Mouse (Mus musculus): ENCODE data around the gene Emp3.
A peak's percentile ranks its signal among the peaks of the same experiment; 100 is the strongest.
"Not testable (repeated sequence)": the region's sequence is repeated elsewhere in the genome, so short reads cannot be mapped to it uniquely, and the experiment has no call there.

Emp3 gene

DNA sequence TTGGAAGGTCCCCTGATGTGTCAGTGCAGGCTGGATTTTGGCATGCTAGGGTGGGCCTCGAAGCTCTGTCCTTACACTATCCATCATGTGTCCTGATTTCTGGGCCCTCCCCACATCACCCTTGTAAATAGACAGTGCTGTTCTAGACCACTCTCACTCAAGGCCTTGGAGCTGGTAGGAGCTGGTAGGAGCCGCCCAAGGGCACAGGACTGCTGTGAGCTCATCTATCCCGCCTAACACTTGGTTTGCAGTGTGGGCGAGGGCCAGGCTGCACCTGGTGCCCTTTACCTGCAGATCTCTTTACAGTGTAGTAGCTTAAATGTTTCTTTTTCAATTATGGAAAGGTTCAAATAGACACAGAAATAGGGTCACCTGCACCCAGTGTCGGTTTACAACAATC, 6.2 kb downstream of the Emp3 start:
- DNase-seq (ENCODE audit: low read depth), result no peak

DNA sequence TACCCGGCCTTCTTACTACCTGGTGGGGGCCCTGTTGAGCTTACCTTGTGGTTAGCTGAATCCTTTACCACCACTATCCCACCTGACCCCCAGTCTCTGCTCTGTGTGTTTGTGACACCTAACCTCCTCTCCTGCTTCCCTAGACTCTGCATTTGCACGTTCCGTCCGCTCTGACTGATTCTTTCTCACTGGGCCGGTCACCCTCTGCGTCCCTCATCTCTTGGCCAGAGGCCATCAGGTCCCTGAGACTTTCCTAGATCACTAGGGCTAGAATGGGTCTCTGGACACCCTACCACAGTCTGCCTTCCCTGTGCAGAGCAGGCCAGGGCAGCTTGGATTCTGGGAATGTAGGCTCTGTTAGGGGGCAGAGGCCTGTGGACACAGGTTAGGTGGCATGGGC, 7.1 kb downstream of the Emp3 start:
- DNase-seq (ENCODE audit: low read depth), result no peak

DNA sequence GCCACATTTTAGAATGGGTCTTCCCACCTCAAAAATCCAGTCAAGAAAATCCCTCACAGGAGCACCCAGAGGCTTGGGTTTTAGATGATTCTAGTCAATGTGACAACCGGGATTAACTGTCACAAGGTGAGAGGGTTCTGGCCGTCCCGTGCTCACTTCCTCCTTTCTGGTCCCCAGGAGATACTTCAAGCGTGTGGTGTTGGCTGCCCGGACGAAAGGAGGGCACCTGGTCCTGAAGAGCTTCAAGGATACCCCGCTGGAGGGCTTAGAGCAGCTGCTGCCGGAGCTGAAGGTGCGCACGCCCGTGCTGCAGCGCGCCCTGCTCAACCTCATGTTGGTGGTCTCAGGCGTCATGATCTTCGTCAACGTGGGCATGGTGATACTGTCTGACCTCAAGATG, 12.1 kb downstream of the Emp3 start:
- DNase-seq (ENCODE audit: low read depth), result no peak

DNA sequence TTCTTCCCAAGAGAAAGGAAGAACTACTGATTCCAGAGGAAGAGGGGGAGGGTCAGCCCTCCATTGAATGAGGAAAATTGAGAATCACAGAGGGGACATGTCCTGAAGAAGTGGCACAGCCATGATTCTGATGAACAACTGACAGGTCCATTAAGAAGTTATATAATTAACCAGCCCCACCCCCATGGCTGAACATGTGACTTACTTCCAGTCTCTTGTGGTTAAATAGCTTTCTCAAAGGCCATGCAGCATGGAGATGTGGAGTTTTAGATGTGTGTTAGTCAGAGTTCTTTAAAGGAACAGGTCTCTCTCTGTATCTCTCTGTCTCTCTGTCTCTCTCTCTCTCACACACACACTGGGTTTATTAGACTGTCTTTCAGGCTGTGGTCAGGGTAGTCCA, 12.8 kb downstream of the Emp3 start:
- DNase-seq (ENCODE audit: low read depth), result no peak

DNA sequence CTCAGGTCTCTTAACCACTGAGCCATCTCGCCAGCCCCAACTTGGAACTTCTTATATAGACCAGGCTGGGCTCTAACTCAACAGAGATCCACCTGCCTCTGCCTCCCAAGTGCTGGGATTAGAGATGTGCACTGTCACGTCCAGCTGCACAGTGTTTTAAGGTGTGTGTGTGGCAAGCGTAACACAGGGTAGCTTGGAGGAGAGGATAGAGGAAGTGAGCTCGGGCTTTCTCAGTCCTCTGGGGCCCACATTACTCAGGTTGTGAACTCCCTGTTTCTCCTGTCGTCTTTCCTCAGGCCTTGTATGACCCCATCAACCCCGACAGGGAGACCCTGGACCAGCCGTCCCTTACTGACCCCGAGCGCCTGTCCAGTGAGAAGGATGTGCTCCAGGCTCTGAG, 14.6 kb downstream of the Emp3 start:
- DNase-seq (ENCODE audit: low read depth), result no peak

DNA sequence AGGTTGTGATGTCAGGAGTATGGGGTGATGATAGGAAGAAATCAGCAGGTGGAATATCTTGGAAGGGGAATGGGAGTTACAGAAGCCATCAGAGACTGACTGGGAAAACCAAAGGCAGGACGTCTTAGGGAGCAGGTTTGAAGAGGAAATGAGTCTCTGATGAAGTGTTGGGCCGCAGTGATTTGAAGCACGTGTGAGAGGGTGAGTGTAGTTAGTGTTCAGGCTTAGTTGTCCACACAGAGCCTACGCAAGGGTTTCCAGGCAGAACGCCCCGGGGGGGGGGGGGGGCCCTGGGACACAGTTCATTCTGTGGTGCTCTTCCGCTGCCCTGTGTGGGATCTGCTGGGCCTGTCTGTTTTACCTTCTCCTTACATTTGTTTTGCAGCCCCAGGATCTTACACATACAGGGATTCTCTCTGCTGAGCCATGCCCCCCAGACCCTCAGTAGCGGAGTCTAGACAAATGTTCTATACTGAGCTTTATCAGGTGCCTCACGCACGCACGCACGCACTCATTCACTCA, 18.7 kb downstream of the Emp3 start:
- DNase-seq (ENCODE audit: low read depth), result no peak

DNA sequence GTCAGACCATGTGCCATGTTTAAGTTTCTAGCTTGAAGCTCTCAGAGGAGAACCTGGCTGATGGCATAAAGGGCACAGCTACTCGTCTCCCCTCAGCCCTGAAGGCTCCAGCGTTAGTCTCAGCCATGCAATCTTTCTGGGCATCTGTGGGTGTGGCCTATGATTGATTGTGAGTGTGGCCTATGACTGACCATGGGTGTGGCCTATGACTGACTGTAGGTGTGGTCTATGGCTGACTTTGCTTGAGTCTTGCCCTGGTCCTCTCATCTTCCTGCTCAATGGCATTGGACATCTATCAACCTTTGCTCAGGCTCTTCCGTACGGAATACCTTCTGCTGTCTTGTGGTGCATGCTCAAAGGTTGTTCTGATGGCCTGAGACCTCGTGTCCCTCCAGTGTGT, 19.6 kb downstream of the Emp3 start:
- DNase-seq (ENCODE audit: low read depth), result peak; percentile 62

DNA sequence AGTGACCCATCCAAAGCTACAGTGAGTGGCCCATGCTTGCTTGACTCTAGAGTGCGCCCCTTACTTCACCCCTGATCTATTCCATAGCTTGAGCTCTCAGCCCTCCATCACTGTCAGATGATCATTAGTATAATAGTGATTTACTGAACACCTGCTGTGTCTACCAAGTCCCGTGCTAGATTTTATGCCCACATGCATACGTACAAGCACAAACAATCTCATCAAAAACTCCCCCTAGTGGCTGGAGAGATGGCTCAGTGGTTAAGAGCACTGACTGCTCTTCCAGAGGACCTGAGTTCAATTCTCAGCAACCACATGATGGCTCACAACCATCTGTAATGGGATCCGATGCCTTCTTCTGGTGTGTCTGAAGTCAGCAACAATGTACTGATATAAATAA, 23.1 kb downstream of the Emp3 start:
- not testable (repeated sequence) for DNase-seq (ENCODE audit: low read depth)

DNA sequence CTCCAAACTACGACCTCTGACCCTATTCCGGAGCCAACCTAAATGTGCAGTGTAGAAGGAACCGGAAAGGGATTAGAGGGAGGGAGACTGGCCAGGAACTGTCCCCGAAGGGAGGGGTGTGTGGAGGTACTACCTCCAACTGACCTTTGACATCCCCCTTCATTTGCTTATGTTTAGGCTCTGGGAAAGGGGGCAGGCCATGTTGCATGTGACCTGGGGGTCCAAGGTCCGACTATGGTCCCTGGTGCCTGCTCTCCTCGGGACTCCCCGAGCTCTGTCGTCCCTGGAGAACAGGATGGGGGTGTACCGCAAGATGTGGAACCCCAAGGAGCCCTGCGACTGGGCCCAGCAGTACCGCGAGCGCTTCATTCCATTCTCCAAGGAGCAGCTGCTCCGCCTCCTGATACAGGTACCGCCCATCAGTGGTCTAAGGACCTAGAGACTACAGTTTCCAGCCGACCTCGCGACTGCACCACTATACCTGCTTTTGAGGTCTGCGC, 23.9 kb downstream of the Emp3 start:
- no peak for DNase-seq (ENCODE audit: low read depth)

DNA sequence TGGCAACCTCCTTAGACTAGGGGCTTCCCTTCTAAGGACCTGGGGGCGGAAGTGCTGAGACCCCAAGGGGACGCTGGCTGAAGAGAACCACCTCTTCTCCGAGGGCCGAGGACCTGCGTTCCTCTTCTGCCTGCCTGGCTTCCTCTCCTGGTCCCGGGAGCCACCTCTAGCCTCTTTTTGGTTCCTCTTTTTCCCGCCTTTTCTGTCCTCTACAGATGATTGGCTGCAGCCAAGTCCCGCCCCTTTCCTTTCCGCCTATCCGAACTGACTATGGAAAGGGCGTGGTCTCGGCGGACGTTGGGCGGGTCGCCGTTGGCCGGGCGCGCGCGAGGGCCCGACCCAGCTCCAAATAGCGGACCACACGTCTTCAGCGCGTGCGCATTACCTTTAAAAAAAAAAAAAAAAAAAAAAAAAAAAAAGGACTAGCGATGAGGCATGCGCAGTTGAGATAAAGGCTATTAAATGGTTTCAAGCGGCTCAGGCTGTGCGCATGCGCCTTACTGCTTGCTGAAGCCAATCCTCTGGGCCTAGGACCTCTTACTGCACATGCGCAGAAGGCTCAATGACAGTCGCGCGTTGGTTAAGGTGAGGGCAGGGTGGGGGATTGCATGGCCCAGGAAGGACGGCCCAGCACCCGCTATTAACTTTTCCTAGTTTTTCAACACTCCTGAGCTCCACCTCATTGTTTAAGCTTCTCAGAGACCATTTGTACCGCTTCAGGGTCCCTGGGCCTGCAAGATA, 24.5 kb downstream of the Emp3 start, which contains the start of the genes Syngr4 and Tmem143:
Syngr4 (minus strand) TSS at position 198 of the 741 bp plus-strand sequence.
Tmem143 (plus strand) TSS at position 425 of the 741 bp plus-strand sequence.
- DNase-seq (ENCODE audit: low read depth), result peak; percentile 99

DNA sequence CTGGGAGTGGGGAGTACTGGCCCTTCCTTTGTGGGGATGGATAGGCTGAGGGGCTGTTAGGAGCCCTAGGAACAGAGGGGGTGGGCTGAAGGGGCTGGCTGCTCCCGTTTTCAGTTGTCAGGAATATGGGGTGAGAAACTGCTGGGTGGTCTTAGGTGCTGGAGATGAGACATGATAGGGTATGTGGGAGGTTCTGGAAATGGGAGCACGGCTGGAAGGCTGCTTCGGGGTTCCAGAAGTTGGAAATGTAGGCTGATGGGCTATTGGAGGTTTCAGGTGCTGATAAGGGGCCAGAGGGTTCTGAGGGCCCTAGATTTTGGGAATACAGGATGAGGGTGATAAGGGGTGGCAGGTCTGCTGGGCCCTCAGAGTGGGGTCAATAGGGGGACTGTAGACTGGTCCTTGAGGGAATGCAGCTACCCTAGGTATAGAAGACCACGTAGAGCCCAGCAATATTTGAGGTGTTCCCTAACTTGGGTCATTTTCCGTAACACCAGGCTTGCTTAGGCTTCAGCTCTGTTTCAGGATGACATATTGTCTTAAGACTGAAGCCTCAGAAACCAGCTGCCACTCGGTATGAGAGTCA, 25.2 kb downstream of the Emp3 start:
- DNase-seq (ENCODE audit: low read depth), result no peak

DNA sequence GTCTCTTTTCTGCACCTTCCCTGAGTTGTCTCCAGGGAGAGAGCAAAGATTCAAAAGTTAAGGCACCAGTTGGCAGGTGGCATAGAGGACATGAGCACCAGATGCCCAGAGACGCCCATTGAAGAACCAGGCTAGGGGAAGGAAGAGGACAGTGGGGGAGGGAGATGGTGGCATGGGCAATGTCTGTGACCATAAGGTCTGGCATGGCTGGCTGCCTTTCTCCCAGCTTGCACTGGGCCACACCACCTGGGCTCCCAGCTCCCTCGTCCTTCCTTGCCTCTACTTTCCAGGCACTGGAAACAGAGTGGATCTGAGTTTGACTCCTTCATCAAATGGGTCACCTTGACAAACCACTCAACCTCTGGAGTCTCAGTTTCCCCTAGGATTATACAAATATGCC, 28.6 kb downstream of the Emp3 start:
- no peak for DNase-seq (ENCODE audit: low read depth)

DNA sequence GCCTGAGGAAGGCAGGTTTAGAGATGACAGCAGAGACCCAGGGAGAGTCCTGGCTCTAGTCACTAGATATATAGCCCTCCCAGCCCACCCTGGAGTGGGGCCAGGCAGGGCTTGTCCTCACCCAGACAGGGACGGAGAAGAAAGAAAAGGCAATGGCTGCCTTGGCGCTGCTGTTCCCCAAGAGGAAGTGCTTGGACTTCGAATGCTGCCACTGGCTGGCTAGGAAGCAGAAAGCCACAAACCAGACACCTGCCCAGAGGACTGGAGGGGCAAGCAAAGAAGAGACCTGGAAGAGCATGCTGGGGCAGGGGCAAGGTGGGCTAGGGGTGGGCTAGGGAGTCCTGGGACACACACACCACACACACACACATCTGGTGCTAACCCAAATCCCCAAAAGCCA, 34.0 kb downstream of the Emp3 start:
- no peak for DNase-seq (ENCODE audit: low read depth)

DNA sequence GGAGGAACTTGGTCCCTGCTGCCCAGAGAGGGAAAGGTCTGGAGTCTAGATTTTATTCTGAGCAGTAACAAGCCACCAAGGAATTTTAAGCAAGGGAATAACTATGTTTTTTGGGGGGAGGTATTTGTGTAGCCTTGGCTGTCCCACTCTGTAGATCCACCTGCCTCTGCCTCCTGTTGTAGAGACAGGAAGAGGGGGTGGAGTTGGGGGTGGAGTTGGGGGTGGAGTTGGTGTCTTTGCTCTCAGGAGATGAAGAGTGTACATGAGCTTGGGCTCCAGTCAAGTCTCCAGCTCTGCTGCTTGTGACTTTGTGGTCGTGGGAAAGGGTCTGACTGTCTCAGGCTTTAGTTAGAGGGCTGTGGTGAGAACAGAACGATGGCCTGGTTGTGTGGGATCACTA, 40.2 kb downstream of the Emp3 start:
- DNase-seq (ENCODE audit: low read depth), result no peak

DNA sequence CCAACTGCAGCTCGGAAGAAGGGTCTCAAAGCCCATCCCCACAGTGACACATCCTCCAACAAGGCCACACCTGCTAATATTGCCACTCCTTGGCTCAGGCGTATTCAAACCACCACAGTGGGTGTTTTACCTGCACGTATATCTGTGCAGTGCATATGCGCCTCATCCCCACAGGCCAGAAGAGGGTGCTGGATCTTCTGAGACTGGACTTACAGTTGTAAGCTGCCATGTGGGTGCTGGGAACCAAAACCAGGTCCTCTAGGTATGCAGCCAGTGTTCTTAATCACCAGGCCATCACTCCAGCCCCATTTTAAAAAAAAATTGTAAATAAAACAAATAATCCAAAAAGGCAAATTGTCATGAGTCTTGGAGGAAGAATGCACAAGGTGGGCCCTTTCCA, 40.7 kb downstream of the Emp3 start:
- no peak for DNase-seq (ENCODE audit: low read depth)

DNA sequence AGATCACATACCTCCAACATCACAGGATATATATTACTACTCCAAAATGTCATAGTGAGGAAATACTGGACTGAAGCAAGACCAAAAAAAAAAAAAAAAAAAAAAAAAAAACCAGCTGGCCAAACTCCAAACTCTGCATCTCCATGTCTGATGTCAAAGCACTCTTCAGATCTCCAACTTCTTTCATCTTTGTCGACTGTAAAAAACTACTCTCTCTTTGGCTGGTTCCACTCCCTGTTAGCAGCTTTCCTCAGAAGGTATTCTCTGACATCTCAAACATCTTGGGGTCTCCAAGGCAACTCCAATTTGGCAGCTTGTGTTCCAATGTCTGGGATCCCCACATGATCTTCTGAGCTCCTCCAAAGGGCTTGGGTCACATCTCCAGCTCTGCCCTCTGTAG, 42.9 kb downstream of the Emp3 start, which contains the start of gene Grin2d:
Grin2d (minus strand) TSS at position 101 of the 400 bp plus-strand sequence.
- not testable (repeated sequence) for DNase-seq (ENCODE audit: low read depth)

DNA sequence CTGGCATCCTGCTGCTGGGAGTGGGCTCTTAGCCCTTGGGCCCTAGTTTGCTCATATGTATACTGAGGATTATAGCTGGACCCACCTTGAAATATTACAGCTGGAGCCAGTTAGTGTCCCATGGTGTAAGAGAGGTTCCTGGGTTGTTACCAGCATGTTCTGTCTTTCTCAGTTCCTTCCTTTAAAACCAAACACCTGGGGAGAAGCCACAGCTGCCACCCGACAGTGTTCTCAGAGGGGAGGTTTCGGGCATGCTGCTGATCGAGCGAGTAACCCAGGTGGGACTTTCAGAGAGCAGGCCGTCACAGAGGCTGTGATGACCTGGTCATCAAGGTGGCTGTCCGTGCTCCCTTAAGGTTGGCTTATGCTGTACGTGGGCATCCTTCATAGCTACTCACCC, 44.3 kb downstream of the Emp3 start:
- DNase-seq (ENCODE audit: low read depth), result no peak

DNA sequence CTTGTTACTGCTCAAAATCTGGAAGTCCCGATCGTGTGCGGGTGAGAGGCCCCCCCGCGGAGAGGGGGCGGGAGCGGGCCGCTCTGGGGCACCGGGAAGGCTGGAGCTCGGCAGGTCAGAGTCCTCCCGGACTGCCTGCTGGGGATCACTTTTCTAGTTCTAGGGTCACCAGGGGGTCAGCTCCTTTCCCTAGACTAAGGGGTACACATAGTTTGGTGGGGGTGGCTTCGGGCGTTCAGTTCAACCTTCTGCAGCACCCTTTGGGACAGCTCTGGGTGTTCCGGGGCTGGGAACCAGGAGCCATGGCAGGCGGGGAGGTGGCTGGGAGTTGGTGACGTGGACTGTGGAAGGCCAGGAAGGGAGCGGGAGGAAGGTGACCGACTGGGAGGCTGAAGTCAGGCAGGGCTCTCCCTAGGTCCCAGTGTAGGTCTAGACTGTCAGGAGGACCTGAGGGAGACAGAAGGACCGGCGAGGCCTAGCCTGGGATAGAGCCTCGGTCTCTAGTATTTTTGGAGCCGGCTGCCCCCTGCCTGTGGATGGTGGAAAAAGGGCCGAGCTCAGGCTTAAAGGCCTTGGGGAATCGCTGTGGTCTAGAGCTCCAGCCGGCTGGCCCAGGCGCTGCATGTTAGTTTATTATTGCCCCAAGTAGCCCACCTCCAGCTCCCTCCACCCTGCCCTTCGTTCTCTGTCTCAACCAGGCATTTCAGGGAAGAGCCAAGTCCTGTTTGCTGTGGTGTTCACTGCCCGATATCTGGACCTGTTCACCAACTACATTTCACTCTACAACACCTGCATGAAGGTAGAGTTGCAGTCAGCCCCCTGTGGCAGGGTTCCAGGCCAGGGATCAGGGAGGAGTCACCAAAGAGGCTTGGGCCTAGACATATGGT, 47.9 kb downstream of the Emp3 start:
- DNase-seq (ENCODE audit: low read depth), result peak; percentile 30

DNA sequence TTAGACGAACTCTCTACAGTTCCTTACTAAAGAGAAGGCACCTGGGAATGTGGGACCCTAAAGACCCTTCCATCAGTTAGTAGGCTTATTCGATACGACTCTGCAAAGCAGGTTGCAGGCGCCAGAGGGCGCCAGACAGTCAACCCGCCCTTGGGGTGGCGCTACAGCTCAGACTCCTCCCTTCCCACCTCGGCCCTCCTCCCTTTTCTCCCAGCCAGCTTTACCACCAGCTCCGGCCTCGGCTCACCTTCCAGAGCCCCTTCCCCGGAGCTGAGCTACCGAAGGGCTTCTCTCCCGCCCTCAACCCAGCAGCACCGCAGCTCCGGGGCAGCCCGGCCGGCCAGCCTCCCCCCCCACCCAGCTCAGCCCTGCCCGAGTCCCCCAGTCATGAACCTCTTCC, 48.6 kb downstream of the Emp3 start, which contains the start of gene Kdelr1:
Kdelr1 (plus strand) TSS at position 149 of the 400 bp plus-strand sequence.
- DNase-seq (ENCODE audit: low read depth), result peak; percentile 80

DNA sequence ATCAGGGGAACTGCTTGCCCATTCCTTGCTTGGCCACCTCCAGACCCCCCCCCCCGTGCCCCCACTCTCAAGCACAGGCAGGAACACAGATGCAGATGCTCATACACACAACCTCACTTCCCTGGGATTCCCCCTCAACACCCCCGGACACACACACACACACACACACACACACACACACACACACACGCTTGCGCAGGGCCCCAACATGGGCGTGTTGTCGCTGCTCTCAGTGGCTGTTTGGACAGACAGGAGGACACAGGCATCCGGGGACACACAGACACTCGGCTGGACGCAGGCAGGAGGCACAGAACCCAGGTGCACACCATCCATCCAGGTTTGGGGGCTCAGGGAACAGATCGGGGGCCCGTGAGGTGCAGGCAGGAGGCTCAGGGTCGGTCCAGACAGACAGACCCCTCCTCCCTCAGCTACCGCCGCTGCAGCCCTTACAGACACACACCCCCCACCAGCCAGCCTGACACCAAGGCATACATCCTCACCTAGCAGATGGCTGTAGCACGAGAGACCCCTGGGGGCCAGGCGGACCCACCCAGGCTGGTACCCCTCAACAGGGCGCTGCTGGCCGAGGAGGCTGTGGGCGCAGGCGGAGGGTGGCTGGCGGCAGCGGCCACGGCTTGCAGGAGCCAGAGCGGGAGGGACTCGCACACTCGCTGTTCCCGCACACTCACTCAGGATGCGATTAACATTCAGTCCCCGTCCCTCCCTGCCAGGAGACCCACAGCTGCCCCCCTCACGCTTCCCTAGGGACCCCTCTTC, 50.7 kb downstream of the Emp3 start:
- DNase-seq (ENCODE audit: low read depth), result no peak

DNA sequence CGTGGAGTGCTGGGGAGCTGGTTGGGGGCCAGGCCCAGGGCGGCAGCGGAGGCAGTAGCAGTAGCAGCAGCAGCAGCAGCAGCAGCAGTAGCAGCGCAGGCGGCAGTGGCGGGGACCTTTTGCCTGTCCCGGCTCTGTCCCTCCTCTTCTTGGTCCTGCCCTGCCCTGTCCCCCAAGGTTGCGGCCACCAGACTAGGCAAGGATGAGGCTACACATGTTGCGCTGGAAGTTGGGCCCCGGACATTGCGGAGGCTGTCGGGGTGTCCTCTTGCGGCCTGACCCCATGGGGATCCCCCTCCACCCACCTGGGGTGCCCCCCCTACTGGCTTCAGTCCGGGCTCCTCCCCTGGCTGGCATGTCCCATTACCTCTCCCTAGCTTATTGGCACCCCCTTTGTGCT, 51.4 kb downstream of the Emp3 start:
- no peak for DNase-seq (ENCODE audit: low read depth)
